Mouse (Mus musculus) urinary bladder, postnatal 10 days (tissue): ENCODE results near the gene Slc24a2.

Source experiments
- DNase-seq: peaks from one replicate; pipeline ENCODE4 v3.0.0; 2022; ENCODE audit warnings: low spot score

Gene Slc24a2

GRCm38 (mm10) chr4:86955448-86955847, 274.8 kb downstream of the Slc24a2 start:
- no peak for DNase-seq

DNA sequence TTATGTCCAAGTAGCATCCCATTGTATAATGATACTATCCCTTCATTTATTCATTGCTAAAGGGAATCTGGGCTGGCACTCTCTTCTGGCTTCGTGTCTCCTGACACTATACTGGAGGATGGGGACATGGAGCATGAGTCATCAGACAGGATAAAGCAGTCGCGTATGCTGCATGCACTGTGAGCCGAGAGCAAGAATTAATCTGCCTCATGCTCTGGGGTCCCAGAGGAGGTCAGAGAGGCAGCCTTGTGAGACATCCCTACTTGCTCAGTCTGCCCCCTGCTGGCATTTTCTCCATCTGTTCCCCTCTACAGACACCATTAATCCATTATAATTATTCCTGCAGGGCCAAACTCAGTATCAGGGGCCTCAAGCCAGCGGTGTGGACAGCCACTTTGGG, 276.8 kb downstream of the Slc24a2 start:
- no peak for DNase-seq

DNA sequence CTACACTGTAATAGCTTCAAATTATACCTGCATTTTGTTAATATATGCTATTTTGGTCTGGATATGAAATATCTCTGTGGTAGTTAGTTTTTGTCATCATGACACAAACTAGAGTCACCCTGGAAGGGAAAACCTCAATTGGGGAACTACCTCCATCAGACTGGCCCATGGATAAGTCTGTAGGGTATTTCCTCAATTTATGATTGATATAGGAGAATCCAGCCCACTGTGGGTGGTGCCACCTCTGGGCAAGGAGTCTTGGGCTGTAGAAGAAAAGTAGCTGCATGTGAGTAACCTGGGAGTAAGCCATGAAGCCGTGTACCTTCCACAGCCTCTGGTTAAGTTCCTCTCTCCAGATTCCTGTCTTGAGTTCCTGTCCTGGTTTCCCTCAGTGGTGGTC, 281.5 kb downstream of the Slc24a2 start:
- no peak for DNase-seq

DNA sequence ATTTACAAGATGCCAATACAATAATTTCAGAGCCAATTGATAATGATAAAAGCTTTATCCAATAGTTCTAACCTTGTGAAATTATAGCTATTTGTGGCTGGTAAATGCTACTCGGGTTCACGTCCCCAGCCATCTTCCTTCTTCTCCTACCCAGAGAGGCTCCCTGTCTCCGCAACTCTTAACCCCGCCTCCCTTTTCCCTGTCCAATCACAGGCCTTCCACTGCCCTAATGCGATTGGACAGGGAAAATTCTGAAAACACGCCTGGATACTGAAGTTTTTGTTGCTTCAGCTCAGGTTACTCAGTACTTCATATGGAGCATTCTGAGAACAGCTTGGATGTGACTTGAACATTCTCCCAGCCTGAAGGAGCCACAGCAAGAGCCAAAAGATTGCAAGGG, 287.0 kb downstream of the Slc24a2 start:
- DNase-seq, result no peak

DNA sequence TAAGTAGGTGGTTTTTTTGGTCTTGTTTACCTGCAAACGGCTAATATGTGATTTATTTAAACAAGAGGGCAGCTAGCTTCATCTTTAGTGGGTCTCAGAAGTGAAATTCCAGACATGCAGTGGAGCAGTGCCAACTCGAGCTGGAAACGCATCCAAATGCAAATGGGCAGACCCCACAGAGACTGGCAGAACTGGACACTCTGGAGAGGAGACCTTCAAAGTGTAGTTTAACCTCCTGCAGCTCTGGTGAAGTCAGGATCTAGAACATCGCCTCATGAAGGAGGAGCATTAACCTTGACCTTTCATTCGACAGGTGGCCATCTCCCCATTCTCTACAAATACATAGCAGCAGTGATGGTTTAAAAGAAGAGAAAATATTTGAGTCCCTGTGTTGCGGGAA, 287.6 kb downstream of the Slc24a2 start:
- DNase-seq, result no peak

DNA sequence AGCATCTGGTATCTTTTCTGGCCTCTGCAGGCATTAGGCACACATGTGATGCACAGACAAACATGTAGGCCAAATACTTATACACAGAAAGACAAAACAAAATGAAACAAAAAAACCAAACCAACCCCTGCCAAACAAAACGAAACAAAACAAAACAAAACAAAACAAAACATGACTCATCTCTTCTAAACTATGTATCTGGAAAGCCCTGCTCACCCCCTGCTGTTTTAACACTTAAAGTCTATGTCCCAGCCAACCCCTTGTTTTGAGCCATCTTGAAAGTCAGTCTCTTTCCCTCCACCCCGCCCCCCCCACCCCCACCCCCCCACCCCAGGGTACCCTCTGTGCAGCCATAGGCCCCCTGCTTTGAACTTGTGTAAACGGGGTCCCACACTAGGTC, 293.6 kb downstream of the Slc24a2 start:
- DNase-seq, result no peak

DNA sequence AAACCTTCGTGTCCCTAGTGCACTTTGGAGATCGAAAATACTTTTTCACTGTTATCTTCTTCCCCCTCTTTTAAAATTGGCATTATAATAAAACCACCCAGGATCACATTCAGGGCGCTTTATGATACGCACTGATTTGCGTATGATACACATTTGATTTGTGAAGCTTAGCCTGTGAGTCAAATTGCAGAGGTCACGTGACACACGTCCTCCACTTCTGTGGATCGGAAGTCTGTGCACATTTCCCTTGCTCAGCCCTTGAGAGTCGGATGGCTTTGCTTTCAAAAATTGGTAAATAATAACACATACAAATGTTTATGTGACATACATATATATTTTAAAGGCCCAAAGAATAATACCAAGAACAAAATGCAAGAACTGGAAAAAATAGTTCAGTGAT, 294.1 kb downstream of the Slc24a2 start:
- DNase-seq, result no peak
